Mouse (Mus musculus) splenic B cell, adult 2 months (primary cell): ENCODE measurements around the gene Milr1.

ENCODE experiments used
- DNase-seq: peaks from one replicate; pipeline ENCODE4 v3.0.0-alpha.2; 2011; ENCODE audit warnings: low read depth, low spot score
- H3K27me3 ChIP-seq: 2 replicates; pipeline ENCODE4 v1.6.1; 2012; ENCODE audit warnings: mild to moderate bottlenecking, low read length, moderate library complexity, mixed read lengths; ENCODE audit not compliant: control insufficient read depth, poor library complexity, insufficient read depth, severe bottlenecking
- H3K36me3 ChIP-seq: 2 replicates; pipeline ENCODE4 v1.6.1; 2012; ENCODE audit warnings: mild to moderate bottlenecking, low read length, moderate library complexity, mixed read lengths; ENCODE audit not compliant: control insufficient read depth, poor library complexity, insufficient read depth, severe bottlenecking

Milr1 gene

DNA sequence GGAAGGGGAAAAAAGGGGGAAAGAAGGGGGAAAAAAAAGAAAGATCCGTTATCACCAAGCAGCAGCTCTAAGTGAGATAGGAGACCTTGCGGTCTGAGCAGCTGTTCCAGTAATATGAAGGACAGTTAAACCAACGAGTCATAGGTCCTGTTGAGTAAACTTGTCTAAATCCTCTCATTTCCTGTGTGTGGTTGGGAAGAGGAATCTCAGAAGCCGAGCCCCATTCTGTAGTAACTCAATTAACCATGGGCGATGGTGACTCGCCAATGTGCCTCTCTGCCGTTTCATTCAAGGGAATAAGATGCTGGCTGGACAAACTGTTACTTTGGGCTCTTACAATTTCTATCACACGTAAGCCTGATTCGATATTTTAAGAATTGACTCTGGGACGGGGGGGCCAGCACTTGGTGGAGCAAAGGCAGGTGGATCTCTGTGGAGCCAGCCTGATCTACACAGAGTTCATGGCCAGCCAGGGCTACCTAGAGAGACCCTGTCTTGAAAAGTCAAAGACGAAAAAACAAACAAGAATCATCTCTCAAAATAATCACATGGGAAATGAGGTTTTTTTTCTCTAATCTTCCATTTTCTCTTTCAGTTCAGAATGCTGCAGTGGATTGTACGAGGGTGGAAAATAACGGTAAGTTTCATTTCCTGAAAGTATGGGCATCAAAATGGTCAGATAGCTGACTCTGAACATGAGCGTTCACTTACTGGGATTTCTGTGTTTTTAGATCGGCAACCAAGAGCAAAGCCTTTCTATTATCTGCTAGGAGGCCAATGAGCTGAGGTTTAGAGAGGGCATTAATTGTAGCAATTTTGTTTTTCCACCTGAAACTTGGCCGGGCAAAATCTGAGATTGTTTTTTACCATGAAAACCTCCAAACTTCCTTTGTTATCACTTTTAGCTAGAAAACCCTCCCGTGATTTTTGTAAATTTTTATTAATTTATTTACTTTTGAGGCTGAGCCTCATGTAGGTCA, at the start of gene Milr1:
Gene Milr1 (plus strand): TSS at position 188 of the 980 bp plus-strand sequence.
- H3K27me3 ChIP-seq, result no peaks in the 10 kb centered on the region
- peaks cover 3% of the 10 kb centered on the region; the same call in 1 of the 2 replicates for H3K36me3 ChIP-seq
- peak; percentile 82 for DNase-seq

DNA sequence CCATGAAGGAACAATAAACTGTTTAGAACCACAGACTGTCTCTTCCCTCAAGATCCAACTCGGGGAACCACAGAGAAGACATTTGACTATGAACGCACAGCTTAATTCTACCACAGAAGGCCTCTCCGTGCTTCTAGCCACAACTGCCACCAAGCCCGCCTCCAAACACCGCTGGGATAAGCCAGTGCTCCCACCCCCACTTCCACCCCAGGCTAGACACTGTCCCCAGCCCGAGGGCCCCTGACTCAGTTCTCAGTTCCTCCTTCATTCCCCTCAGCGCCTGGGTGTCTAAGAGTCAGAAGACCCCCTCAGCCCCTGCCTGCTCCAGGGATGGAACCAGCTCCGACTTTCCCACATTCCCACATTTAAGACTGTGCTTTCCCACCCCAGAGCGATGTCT, 49.4 kb upstream of the Milr1 start:
- DNase-seq, result no peak
- H3K27me3 ChIP-seq, result no peaks in the 10 kb centered on the region
- H3K36me3 ChIP-seq, result peaks cover 22% of the 10 kb centered on the region

DNA sequence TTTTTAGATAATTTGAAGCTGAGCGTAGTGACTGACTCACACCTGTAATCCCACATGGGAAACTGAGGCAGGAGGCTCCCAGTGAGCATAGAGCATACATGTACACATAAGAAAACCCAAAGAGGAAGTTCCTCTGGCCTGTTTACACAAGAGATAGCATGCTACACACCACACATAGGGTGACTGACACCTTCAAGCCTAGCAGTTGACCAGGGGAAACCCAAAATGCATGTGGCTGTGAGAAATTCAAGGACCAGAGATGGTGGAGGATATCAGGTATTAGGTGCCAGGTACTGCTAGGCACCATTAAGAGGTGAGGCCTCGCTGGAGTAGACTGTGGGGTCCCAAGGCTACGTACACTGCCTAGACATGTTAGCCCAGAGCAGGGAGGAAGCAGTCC, 48.4 kb upstream of the Milr1 start:
- Histone ChIP-seq H3K36me3 (peaks cover 17% of the 10 kb centered on the region), H3K27me3 (no peaks in the 10 kb centered on the region)
- DNase-seq, result no peak

DNA sequence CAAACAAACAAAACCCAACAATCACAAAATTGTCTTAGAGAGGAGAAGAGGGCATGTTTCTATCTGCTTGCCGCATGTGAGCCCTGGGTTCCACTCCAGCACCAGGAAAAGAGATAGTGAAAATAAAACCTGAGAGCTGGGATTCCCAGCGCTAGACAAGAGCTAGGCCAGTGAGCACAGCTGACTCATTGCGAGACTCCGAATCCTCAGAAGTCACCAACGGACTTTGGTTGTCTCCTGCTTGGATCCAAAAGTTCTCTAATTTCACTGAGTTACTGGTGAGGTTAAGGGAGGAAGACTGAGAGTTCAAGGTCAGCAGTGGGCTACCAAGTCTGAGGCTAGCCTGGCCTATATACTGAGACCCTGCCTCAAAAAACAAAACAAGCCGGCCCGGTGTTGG, 47.1 kb upstream of the Milr1 start:
- H3K36me3 ChIP-seq, result peaks cover 12% of the 10 kb centered on the region
- no peak for DNase-seq
- H3K27me3 ChIP-seq, result no peaks in the 10 kb centered on the region

DNA sequence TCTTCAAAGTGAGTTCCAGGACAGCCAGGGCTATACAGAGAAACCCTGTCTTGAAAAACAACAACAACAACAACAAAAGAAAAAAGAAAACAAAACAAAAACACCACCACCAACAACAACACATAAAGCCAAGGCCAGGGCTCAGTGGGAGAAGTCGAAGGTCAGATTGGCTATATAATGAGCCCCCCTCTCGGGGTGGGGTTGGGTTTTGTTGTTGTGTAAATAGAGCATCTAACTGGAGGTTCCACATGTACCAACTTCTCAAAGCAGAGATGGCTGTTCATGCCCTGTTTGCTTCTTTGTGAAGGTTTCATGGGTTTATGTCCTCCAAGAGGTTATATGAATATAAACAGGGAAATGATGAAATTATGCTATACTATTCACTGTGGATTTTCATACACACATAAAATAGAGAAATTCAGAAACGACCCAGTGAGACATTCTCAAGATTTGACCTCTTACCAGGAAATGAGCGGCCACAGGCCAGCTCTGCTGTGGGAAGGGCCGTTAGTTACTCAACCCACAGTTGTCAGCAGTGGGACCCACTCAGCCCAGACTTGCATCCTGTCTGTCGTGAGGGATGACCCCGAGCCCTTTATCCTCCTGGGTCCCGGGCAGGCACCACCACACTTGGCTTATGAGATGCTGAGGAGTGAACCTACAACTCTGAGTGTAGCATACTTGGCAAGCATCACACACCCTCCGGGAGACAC, 46.5 kb upstream of the Milr1 start:
- DNase-seq, result no peak
- no peaks in the 10 kb centered on the region for H3K27me3 ChIP-seq
- peaks cover 13% of the 10 kb centered on the region for H3K36me3 ChIP-seq

DNA sequence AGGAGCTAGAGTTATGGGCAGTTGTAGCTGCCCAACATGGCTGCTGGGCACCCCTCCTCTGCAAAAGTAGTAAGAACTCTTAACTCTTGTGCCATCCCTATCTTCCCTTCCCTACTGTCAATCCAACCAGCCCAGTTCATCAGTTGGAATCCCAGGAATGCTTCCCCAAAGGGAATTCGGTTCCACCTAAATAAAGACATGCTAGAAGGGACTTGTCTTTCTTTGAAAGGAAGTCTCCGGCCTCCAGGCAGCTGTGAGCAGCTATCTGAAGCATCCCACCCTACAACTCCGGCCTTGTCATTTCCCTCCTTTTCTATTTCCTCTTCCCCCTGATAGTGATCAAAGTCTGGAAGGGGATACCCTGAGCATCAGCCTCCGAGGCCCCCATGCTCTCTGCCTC, 44.8 kb upstream of the Milr1 start:
- no peak for DNase-seq
- H3K36me3 ChIP-seq, result peaks cover 17% of the 10 kb centered on the region
- no peaks in the 10 kb centered on the region for H3K27me3 ChIP-seq

DNA sequence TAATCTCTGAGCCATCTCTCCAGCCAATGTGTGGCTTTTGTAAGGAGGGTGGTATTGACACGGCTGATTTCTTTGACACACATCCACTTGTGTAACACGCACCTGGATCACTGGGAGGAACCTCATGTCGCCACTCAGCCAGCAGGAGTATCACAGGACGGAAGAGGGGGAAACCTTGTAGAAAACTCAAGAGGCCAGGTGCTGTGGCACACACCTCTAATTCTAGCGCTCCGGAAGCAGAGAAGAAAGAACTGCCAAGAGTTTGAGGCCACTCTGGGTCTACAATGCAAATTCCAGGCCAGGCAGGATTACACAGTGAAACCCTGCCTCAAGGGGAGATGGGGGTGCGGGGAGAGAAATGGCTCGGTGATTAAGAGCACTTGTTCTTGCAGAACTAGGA, 43.9 kb upstream of the Milr1 start:
- no peak for DNase-seq
- Histone ChIP-seq H3K27me3 (no peaks in the 10 kb centered on the region), H3K36me3 (peaks cover 20% of the 10 kb centered on the region)

DNA sequence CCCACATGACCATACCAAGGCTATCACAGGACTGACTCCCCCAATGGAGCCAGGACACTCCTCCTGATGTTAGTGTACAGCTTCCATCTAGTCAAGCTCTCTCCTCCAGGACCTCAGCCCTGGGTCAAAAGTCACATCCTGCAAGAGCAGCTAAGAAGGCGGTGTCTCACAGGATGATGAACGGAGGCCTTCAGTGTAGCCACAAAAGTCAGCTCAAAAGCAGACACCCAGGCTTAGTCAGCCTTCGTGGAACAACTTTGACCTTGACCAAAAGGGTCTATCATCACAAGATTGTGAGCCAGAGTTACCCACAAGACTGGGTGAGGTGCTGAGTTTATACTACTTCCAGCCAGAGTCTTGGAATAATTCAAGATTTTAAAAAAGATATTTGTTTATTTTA, 43.2 kb upstream of the Milr1 start:
- Histone ChIP-seq H3K36me3 (peaks cover 20% of the 10 kb centered on the region), H3K27me3 (no peaks in the 10 kb centered on the region)
- no peak for DNase-seq

DNA sequence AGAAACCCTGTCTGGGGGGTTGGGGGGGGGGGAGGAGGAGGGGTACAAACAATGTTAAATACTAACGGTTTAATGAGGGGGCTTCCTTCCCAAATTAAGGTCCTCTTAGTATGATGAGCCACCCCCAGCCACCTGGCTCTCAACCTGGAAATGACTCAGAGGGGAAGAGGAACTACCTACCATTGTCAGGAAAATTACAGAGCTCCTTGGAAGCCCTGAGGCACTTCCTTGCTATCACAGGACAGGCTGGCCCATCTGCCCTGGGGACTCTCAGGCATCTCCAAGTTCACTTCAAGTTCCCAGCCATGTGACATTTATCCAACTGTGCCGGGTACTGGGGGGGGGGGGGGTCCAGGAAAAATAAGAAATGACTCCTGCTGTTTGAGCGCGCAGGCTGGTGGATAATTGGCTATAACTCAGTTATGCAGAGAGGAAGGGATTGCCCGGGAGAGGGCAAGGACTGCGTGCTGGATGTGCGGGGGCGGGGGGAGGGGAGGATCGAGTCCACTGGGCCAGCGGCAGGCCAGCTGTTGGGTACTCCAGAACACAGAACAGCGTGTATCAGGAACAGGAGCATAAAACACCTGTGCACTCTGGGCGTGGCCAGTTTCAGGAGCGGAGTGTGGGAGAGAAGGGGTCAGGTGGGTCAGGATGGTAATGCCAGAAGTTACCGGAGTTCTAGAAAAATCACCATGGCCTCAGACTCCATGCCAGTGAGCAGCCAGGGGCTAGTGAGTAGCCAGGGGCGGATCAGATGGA, 41.6 kb upstream of the Milr1 start:
- Histone ChIP-seq H3K36me3 (peaks cover 27% of the 10 kb centered on the region), H3K27me3 (no peaks in the 10 kb centered on the region)
- no peak for DNase-seq

DNA sequence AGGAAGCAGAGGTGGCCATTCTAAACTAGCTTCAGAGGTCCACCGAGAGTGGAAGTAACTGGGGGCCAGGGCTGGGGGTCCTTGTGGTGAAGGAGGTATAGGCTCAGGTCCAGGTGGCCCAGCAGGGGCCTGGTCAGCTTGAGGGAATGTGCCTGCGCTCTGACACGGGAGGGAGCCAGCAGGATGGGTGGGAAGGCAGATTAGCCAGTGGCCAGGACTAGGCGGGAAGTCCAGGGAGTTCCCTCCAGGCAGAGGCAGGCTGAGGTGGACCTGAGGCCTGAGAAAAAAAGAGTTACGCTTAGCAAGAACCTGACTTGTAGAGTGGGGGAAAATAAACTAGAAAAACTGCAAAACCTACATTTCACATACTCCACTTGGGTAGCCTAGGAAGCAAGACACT, 40.2 kb upstream of the Milr1 start:
- H3K36me3 ChIP-seq, result peaks cover 35% of the 10 kb centered on the region
- H3K27me3 ChIP-seq, result no peaks in the 10 kb centered on the region
- no peak for DNase-seq

DNA sequence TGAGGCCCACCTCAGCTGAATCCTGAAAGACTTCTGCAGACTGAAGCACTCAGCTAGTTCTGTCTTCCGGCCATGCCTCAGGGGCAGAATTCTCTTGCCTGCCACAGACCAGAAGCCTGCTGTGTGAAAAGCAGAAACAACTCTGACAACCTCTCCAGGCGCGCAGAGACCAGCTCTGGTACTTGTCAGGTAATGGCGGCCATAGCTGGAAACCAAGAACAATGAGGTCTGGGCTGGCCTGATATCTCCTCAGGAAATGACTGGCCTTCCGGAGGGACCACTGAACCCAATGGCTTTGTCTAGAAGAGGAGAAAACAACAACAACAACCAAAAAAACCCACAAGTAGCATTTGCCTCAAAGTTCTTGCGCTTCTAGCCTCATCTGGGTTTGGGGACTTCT, 36.0 kb upstream of the Milr1 start:
- H3K27me3 ChIP-seq, result no peaks in the 10 kb centered on the region; the same call in 1 of the 2 replicates
- no peak for DNase-seq

DNA sequence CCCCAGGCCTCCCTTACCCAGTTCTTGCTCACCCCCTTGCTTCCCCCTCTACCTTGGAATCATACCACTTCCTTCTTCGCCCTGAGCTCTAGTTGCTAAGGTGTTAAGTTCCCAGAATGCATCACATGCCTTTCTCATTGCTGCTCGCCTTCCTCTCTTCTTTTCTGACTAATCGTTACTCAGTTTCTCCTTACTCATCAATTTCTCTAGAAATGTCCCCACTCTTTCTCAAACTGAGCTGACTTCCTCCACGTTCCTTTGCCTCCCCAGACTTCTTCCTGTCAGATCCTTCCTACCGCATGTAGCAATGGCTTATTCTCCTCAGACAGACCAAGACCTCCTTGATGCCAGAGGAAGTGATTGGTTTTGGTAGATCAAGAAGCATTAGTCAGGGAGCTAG, 34.5 kb upstream of the Milr1 start:
- H3K27me3 ChIP-seq, result no peaks in the 10 kb centered on the region; the same call in 1 of the 2 replicates
- peaks cover 29% of the 10 kb centered on the region for H3K36me3 ChIP-seq
- no peak for DNase-seq

More for the DNA sequence above, 36.0 kb upstream of the Milr1 start:
- H3K36me3 ChIP-seq, result peaks cover 29% of the 10 kb centered on the region

DNA sequence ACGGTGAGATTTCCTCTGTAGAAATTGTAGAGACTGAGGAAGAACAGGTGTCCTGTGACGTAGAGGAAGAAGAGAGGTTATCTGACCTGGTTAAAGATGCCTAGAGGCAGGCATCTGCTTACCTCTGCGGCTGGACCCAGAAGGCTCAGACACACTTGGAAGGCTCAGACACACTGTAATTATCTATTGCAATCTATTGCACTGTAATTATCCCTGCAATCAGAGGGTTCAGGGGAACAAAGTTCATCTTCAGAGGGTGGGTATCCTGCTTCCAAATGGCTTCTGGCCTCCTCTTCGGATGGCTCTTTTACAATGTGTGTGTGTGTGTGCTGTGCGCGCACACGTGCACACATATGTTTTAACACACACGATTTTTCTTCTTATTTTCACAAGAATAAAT, 30.6 kb upstream of the Milr1 start:
- H3K36me3 ChIP-seq, result peaks cover 19% of the 10 kb centered on the region
- H3K27me3 ChIP-seq, result no peaks in the 10 kb centered on the region; the same call in 1 of the 2 replicates
- DNase-seq, result no peak

DNA sequence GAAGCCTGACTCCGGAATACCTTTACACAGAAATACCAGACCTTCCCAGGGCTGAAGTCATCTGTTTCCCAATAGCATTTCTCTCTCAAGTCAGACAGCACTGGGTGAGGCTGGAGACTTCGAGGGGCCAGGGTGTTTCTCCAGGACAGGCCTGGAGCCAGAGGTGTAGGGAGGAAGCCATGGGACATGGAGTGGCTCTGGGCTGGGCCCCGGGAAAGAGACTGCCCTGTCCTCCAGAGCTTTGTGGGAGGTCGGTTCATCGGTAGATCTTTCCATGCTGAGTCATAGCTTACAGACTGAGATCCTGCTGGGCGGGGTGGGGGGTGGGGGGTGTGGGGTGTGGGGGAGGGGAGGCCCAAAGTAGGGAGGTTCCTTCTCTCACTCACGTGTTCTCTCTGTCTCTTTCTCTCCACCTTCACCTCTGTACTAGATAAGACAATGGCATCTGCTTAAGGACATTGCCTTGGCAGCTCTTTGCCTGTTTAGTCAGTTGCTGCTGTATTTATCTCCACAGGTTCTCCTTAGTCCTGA, 28.1 kb upstream of the Milr1 start:
- no peak for DNase-seq
- no peaks in the 10 kb centered on the region; the same call in 1 of the 2 replicates for H3K27me3 ChIP-seq
- peaks cover 16% of the 10 kb centered on the region for H3K36me3 ChIP-seq
